Mouse (Mus musculus): ENCODE measurements around the gene Polr1b.

The Polr1b gene

DNA sequence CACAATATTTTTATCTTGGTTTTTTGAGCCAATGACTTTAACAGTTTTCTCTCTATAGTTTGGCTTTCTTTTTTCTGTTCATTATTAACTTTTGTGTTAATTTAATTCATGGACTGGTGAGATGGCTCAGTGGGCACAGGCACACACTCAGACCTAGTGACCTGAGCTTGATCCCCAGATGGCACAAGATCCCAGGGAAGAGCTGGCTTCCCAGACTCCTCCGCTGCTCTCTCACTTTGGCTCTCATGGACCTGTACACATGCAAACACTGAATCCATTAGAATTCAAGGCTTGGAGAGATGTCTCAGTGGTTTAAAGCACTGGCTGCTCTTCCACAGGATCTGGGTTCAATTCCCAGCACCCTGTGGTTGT lies 15.6 kb downstream of the Polr1b start:
- in situ Hi-C loops (cut with MboI, MseI) = loop anchor here (25.0 kb wide), 1 partner anchor 1304 kb away; no protein-coding TSS in a partner anchor

DNA sequence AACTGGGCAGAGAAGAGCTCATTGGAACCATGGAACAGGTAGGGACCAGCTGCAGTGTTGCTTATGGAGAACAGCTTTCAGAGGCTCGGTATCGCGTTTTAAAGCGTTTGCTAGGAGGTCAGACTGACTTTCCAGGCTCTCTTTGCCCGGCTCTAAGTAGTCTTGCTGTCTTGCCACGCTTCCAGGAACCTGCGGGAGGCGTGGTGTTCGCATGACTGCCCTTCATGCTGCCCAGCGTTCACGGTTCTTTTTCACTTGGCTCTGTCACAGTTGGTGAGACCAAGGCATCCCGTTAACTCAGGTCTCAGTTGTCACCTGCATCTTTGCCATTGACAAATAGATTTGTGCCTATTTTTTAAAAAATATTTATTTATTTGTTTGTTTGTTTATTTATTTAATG lies 17.3 kb downstream of the Polr1b start:
- in situ Hi-C loops (cut with MboI, MseI) = loop anchor here (25.0 kb wide), 1 partner anchor 1306 kb away; no protein-coding TSS in a partner anchor

DNA sequence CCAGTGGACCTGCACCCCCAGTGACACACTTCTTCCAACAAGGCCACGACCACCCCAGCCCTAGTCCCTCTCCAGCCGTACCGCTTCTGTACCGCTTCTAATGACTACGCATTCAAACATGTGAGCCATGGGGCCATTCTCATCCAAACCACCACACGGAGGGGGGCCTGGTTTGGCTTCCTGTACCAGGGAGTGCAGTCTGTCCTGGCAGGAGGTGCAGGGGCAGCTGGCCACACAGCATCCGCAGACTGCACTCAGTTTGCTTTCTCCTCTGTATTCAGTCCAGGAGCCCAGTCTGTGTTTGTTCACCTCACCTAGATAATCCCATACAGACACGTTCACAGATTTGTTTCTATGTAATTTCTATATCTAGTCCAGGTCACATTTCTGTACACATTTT lies 21.2 kb downstream of the Polr1b start:
- in situ Hi-C loops (cut with MboI, MseI) = loop anchor here (10.0 to 25.0 kb wide), 2 partner anchors 457 to 1310 kb away; no protein-coding TSS in a partner anchor

DNA sequence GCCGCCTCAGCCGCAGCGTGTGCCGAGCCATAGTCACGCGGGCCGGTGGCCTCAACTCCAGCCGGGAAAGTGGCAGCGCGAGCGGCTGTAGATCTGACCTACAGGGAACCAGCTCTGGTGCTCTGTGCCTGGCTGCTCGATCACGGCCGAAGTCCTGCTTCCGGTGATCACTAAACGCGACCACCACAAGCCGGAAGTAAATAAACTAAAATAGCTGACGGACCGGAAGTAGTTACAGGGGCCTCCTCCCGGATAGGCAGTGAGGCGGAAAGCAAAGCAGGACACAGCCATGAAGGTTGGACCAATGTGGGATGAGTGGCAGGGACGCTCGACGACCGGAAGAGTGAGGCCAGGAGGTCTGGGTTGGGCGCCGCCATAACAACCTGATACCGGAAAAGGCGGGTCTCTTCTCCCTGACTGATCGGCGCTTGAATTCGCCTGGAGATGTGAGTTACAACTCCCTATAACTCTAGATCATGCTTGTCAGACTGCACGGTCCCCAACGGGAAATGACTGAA lies 28.7 kb downstream of the Polr1b start, which contains the start of gene Chchd5:
TSS of gene Chchd5 (plus strand) at position 289 of the 518 bp plus-strand sequence.
- in situ Hi-C loops (cut with MboI, MseI) = loop anchor here (10.0 kb wide), 1 partner anchor 465 kb away; no protein-coding TSS in a partner anchor

DNA sequence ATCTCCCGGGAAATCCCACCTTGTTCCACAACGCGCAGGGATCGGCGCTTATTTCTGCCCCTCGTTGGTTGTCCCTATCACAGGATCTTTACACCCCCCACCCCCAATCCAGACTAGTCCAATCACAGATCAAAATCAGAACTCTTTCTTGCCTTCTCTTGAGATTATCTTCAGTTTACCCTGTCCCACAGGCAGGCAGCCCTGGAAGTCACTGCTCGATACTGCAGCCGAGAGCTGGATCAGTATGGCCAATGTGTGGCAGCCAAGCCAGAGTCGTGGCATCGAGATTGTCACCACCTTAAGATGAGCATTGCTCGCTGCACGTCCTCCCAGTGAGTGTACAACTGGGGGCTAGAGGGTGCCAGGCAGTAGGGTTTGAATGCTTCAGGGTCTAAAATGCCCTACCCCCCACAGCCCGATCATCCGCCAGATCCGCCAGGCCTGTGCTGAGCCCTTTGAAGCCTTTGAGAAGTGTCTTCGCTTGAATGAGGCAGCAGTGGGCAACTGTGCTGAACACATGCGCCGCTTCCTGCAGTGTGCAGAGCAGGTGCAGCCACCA lies 29.3 kb downstream of the Polr1b start:
- in situ Hi-C loops (cut with MboI, MseI) = loop anchor here (10.0 kb wide), 1 partner anchor 465 kb away; no protein-coding TSS in a partner anchor

DNA sequence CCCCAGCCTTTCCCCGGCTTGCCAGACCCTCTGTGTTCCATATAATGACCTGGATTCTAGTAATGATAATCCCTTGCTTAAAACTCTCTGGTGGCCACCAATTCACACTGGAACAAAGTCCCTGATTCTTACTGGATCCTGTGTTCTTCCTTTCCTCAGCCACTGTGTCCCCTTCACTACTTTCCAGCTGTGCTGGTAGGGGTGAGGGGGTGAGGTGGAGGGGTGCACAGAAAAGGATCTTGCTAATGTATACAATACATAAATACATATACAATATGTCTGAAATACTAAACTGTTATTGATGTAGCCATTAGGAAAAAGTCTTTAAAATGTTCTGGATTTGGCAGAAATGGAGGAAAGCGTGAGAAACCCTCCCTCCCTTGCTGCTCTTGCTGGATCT lies 30.0 kb downstream of the Polr1b start:
- in situ Hi-C loops (cut with MboI, MseI) = no loop called here

DNA sequence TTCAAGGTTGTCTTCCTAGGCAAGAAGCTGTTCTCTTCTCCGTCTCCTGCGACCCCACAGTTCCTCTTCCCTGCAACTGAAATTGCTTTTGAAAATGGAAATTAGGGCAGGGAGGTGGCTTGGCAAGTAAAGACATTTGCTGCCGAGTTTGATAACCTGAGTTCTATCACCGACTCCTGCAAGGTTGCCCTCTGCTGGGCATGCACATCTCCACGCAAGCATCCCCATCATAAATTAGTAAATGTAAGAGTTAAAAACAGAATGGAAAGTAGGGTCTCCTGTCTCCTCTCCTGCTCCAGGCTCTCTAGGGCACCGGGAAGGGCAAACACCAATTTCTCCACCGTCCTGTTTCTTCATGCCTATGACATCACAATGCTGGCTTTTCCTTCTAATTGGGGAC lies 31.4 kb downstream of the Polr1b start:
- in situ Hi-C loops (cut with MboI, MseI) = no loop called here

DNA sequence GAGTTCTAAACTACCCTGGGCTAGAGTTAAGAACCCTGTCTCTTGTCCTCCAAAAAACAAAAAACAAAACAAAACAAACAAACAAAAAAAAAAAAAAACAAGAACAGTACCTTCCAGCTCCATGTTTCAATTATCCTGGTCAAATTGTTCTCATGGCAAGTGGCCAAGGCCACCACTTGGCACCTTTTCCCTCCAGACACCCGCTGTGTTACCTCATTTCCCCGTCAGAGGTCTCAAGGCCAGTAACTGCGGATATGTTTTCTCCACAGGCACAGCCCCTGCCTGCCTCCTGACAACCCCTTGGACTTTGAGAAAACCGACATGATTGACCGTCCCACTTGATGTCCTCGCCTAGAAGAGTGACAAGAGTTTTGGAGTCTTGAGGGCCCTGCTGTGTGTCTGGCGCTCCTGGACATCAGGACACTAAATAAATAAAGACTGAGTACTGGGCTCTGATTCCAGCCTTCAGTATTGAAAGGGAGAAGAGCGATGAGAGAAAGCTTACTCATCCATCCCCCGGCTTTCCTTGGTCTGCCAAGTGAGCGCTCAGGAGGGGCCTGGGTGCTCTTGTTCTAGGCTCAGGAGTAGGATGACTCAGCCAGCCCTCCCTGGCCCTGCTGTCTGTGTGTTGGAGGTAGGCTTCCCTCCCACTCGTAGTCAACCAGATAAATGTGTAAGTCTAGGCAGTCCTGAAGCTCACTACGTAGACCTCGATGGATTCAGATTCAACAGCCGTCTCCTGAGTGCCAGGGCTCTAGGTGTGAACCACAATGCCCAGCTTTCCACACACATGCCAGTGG lies 32.4 kb downstream of the Polr1b start:
- in situ Hi-C loops (cut with MboI, MseI) = no loop called here

DNA sequence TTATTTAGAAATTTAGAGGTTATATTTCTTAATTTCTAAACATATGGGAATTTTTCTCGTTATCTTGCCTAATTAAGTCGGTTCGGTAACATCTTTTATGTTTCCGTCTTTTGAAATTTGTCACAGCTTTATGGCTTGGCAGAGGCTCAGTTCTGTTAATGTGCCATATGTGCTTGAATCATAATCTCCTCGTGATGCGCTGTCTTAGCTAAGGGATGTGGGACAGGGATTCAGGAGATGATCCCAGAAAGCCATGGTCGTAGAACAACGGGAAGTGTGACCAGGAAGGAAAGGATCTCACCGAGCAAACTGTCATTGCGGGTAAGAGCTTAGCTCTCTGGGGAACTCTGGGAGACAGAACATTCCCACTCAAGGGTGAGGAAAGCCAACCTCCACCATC lies 39.1 kb downstream of the Polr1b start:
- in situ Hi-C loops (cut with MboI, MseI) = no loop called here

DNA sequence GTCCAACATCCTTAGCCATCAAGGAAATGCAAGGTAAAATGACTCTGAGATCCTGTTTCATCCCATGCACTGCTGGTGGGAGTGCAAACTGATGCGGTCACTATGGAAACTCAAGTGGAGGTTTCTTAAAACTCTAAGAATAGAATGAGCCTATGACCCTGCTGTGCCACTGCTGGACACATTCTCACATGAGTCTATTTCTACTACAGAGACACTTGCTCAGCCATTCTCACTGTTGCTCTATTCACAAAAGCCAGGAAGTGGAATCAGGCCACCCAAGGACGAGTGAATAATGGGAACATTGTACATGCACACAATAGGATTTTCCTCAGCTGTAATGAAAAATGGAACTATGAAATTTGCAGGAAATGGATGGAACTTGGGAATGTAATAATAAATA lies 48.0 kb downstream of the Polr1b start:
- in situ Hi-C loops (cut with MboI, MseI) = no loop called here

DNA sequence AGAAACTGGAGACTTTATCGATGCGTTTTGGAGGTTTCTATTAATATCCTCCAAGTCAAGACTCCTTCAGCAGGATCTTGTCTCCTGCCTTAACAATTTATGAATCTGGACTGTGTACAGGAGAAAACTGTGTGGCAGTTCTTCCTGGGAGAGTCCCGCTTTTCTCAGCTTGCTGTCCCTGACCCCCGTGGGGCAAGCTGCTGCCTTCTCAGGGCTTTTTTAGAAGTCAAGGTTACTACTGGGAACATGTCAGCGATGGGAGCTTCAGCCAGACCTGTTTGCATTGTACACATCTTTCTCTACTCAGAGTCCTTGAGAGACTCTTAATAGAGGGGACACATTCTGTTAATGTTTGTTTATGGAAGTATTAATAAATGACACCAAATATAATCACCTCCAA lies 49.6 kb downstream of the Polr1b start:
- in situ Hi-C loops (cut with MboI, MseI) = no loop called here

DNA sequence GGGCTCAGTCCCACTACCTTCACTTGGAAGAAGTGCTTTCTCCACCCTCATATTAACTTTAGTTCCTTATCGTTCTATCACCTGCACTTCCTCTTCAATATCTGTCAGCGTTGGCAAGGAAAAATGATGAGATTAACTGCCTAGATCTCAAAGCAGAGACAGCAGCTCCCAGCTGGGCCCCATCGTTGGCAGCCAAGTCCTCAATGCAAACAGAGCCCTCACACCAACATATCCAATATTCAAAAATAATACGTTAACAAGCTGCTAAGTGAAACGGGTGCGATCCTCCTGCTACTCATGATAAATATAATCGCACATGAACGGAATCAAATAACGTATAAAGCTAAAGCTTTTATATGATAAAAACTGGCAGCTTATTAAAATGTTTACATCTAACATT lies 50.3 kb downstream of the Polr1b start:
- in situ Hi-C loops (cut with MboI, MseI) = no loop called here

DNA sequence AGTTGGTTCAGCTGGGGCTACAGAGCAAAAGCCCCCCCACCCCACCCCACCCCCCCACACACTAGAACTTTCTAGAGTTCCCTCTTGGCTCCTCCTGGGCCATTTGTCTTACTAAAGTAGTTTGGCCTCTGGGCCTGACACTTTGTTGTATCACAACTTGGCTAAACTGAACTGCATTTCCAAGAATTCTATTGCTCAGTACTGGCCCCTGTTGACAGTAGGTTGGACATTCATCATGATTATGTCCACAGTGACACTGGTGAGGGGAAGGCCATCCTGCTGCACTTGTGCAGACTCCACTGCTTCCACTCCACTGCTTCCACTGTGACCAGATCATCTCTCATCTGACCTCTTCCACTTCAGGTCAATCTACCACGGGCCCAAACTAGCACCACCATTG lies 52.0 kb downstream of the Polr1b start:
- in situ Hi-C loops (cut with MboI, MseI) = no loop called here

DNA sequence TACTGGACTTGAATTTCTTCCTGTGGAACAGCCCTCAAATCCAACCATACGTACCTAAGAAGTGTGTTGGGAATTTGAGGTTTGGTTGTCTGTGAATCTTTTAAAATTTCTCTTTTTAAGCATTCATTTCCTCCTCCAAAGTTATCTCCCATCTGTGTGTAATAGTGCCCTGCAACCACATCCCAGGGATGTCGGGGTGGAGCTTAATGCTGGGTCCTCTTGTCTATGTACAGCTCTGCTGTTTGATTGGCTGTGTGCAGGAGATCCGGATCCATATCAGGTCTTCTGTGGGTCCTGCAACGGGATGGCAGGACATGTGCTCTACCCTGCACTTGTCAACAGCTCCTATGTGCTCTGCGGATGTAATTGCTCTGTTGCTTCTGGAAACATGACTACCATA lies 64.0 kb downstream of the Polr1b start:
- in situ Hi-C loops (cut with MboI, MseI) = no loop called here

DNA sequence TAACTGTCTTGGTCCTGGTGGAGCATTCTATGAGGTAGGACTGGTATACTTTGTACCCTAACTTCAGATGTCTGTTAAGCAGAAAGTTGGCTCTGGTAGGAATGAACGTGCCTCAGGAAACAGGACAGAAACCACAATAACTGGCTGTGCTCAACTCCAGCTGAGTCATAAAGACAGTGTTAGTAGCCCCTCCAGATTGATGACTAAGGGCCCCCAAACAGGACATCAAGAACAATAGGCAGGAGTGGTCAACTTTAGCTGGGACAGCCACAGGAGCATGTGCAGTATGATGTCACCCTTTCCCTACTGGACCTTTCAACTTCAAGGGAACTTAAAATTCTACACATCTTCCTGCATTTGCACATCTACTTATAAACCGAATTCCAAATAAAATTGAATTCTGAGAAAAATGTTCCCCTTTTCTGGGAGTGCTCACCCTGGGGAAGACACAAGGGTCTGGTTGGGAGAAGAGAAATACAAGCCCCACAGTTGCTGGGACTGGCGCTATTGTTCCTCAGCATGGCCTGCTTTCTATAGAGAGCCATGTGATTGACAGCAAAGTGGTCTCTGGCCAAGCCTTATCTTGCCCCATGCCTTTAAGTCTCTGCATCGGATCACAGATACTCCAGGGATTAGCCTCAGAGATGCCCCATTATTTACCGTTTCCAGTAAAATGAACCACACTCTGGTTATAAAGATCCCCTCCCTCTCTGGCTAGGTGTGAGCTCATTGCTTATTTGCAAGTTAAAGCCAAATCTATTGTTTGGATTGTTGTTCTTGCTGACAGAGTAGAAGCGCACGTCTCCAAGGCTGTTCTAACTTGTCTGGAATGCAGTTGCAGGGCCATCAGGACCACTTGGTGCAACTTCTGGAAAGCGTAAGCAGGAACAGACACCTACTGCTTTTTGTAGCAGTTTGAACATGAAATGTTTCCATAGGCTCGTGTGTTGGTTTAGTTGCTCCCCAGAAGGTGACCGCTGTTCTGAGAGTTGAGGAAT lies 66.0 kb downstream of the Polr1b start:
- in situ Hi-C loops (cut with MboI, MseI) = no loop called here

DNA sequence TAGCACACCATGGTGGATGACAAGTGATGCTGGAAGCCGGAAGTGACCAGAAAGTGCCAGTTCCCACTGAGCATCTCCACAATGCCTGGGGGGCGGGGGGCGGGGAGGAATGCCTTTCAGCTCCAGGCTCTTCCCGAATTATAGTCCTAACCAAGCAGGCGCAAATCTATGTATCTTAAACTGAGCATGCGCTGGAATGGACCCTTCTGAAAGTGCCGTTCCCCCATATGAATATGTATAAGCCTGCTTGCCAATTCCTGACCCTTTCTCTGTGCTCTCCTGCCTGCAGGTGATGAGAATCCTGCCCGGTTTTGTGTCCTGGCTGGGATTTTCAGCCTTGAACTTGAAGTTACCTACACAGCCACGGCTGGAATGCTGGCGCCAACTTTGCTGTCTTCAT lies 72.6 kb downstream of the Polr1b start:
- in situ Hi-C loops (cut with MboI, MseI) = no loop called here

DNA sequence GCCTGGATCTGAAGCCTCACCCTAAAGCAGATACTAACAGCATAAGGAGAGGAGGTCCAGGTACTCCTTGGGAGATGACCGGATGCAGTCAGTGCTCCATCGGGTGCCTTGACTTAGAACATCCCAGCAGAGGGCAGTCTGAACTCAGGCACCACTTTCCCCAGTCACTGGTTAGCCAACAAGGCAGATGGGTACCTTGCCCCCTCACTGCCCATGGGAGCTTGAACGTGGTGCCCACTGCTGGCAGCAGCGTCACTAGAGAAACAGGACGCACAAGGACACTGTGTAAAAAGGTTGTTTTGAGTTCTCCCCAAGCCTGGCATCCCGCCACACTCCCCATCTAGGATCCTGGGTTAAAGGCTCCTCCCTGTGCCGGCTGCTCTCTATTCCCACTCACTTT lies 73.7 kb downstream of the Polr1b start:
- in situ Hi-C loops (cut with MboI, MseI) = no loop called here

DNA sequence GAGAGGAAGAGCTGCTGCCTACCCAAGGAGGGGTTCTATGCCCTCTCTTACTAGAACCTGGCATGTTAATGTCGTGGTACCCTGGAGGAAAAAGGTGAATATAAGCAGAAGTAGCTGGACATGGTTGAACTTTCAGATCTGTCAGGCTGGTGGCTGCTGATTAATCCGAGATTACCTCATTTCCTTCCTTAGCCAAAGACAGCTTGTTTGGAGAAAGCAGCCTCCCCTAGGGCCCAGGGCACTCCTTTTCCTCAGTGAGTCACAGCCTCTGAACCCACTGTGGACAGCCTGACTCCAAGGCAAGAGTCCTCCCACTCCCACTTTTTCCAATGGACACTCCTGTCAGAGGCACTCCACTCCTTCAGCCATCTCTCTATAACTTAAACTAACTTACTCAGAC lies 74.8 kb downstream of the Polr1b start:
- in situ Hi-C loops (cut with MboI, MseI) = loop anchor here (5.0 kb wide), 1 partner anchor 82 kb away; no protein-coding TSS in a partner anchor

Data from T-helper 2 cell (primary cell).